Mouse (Mus musculus) erythroid progenitor cell, adult 5-6 weeks (primary cell): Measurements from ENCODE around the gene Tra2b. TPM values are rescaled to one million over a fixed set of nuclear protein-coding genes. Genes with fewer than 3 reads are reported as not detected.
"Not testable (repeated sequence)": the region's sequence is repeated elsewhere in the genome, so short reads cannot be mapped to it uniquely, and the experiment has no call there.

Experiments used
- ATAC-seq: replicated peaks from 2 replicates; pipeline ENCODE4 v1.8.0; 2016; ENCODE audit warnings: moderate number of reproducible peaks, mild to moderate bottlenecking, moderate TSS enrichment, inconsistent platforms; ENCODE audit not compliant: poor library complexity, low FRiP score, severe bottlenecking
- total RNA-seq, 2 experiments: library from RNA; stranded (forward) in 1 of 2; stranded (reverse) in 1 of 2; fragments of 150-400 nt in 1 of 2; fragments of 186-747, 209-891 nt in 1 of 2; gene quantifications; 2 replicates each; pipeline versions ENCODE4 v1.2.3 to v1.2.4; 2015 to 2017; ENCODE audit warnings: low replicate concordance in 2 of 2

Gene Tra2b
- total RNA-seq, 2 experiments from 2014 or later, result 235 to 317 TPM

GRCm38 (mm10) chr16:22250307-22250706 is 15.5 kb downstream of the Tra2b start:
- ATAC-seq, result no peak

- no peak for ATAC-seq
Measured at GRCm38 (mm10) chr16:22249754-22250153, 16.1 kb downstream of the Tra2b start.

GRCm38 (mm10) chr16:22242239-22242866 is 23.5 kb downstream of the Tra2b start:
- ATAC-seq, result no peak

- no peak for ATAC-seq
Measured at GRCm38 (mm10) chr16:22241376-22242238, 24.2 kb downstream of the Tra2b start.

- ATAC-seq, result no peak
Measured at GRCm38 (mm10) chr16:22240856-22241255, 24.9 kb downstream of the Tra2b start.

- ATAC-seq, result no peak
Measured at GRCm38 (mm10) chr16:22239978-22240377, 25.8 kb downstream of the Tra2b start.

- no peak for ATAC-seq
Measured at GRCm38 (mm10) chr16:22238928-22239620, 26.7 kb downstream of the Tra2b start.

- not testable (repeated sequence) for ATAC-seq
Measured at GRCm38 (mm10) chr16:22238402-22238801, 27.4 kb downstream of the Tra2b start.

GRCm38 (mm10) chr16:22236814-22237213 is 29.0 kb downstream of the Tra2b start:
- ATAC-seq, result no peak

- ATAC-seq, result no peak
Measured at GRCm38 (mm10) chr16:22234535-22234934, 31.3 kb downstream of the Tra2b start.

- 0 out of 2 replicates have a peak, but pooled peaks have one; percentile 42 for ATAC-seq
Measured at GRCm38 (mm10) chr16:22230276-22230675, 35.5 kb downstream of the Tra2b start.

- ATAC-seq, result no peak
Measured at GRCm38 (mm10) chr16:22203501-22203900, 62.3 kb downstream of the Tra2b start.

- no peak for ATAC-seq
Measured at GRCm38 (mm10) chr16:22201858-22202257, 63.9 kb downstream of the Tra2b start.

GRCm38 (mm10) chr16:22200476-22200875 is 65.3 kb downstream of the Tra2b start:
- no peak for ATAC-seq

Other genes starting within 250 kb of the Tra2b start
- gene Igf2bp2, start 102.7 kb downstream of the Tra2b start, total RNA-seq (2015; ENCODE audit: low replicate concordance), result 1.1 TPM in 1 of 2 replicates, not detected in the other
- 0.38 TPM in 1 of 2 replicates, not detected in the other for gene Igf2bp2, start 102.7 kb downstream of the Tra2b start, total RNA-seq (2017; ENCODE audit: low replicate concordance)
- gene Etv5, start 173.7 kb upstream of the Tra2b start, total RNA-seq (2015; ENCODE audit: low replicate concordance), result 1.8 and 21.4 TPM in 2 replicates
- gene Etv5, start 173.7 kb upstream of the Tra2b start, total RNA-seq (2017; ENCODE audit: low replicate concordance), result 0.39 and 0.45 TPM in 2 replicates